Mouse (Mus musculus): ENCODE measurements around the gene Ndufv2. TPM values are rescaled to one million over a fixed set of nuclear protein-coding genes. Genes with fewer than 3 reads are reported as not detected.

Gene Ndufv2
- total RNA-seq, 2 experiments from 2014 or later, result 219 to 240 TPM

DNA sequence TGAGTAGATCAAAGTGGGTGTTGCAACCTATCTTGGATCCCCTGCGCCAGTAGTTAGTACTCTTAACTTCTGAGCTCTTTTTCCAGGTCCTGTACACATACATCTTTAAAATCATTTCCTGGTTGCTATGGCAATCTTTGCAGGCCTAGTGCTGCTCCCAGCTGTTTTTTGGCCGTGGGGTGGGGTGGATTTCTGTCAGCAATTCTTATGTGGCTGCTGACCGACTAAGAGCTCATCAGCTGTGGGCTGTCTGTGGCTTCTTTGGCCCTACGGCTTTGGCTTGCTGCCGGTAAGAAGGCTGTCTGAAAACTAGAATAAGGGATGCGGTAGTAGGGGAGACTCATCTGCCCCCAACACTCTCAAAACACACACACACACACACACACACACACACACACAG lies 9.4 kb upstream of the Ndufv2 start:
- Histone ChIP-seq H3K27ac (no peak overlapping the region; the same call in 1 of the 2 replicates), H3K4me3 (peak overlapping the region; percentile 59; the same call in 1 of the 2 replicates)
- intact Hi-C loops (cut with DNase I), result no loop called here
- no peak for TF ChIP-seq CTCF (IDR thresholded peaks at IDR 0.05)
- no peak for DNase-seq (ENCODE audit: extremely low spot score in 1 of 2, low spot score in 2 of 2)

GRCm38 (mm10) chr17:66108198-66108597 lies 6.8 kb upstream of the Ndufv2 start:
- no peak for DNase-seq (ENCODE audit: extremely low spot score in 1 of 2, low spot score in 2 of 2)
- intact Hi-C loops (cut with DNase I), result loop anchor here (5.0 kb wide), 1 partner anchor 236 kb away; no protein-coding TSS in a partner anchor
- TF ChIP-seq CTCF (IDR thresholded peaks at IDR 0.05), result no peak
- Histone ChIP-seq H3K27ac (no peak overlapping the region), H3K4me3 (no peak overlapping the region)

DNA sequence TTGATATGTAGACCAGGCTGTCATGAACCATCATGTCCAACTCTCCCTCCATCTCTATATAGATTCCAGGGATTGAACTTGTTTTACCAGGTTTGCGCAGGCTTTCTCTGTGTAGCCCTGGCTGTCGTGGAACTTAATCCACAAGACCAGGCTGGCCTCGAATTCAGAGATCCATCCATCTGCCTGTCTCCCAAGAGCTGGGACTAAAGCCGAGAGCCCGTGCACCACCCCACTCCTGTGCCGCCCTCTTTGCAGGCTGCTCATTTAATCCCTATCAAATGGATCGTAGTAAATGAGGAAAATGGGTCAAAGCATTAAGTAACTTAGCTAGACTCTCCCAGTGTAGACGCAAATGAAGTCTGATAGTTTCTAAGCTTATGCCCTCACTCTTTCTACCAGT lies 6.1 kb upstream of the Ndufv2 start:
- no peak overlapping the region for H3K27ac ChIP-seq
- no peak for TF ChIP-seq CTCF (IDR thresholded peaks at IDR 0.05)
- DNase-seq (ENCODE audit: extremely low spot score in 1 of 2, low spot score in 2 of 2), result no peak
- no peak overlapping the region for H3K4me3 ChIP-seq
- intact Hi-C loops (cut with DNase I), result loop anchor here (5.0 kb wide), 1 partner anchor 235 kb away; no protein-coding TSS in a partner anchor

- peak in 1 of 2 experiments; percentile 44 for DNase-seq (ENCODE audit: extremely low spot score in 1 of 2, low spot score in 2 of 2)
- TF ChIP-seq CTCF (IDR thresholded peaks at IDR 0.05), result peak; percentile 93
- Histone ChIP-seq H3K4me3 (no peak overlapping the region), H3K27ac (no peak overlapping the region)
- intact Hi-C loops (cut with DNase I), result loop anchor here (5.0 kb wide), 1 partner anchor 234 kb away; no protein-coding TSS in a partner anchor
Observed at GRCm38 (mm10) chr17:66106601-66107267, 5.4 kb upstream of the Ndufv2 start.

- Histone ChIP-seq H3K27ac (no peak overlapping the region), H3K4me3 (no peak overlapping the region)
- TF ChIP-seq CTCF (IDR thresholded peaks at IDR 0.05), result no peak
- intact Hi-C loops (cut with DNase I), result no loop called here
- no peak for DNase-seq (ENCODE audit: extremely low spot score in 1 of 2, low spot score in 2 of 2)
Observed at GRCm38 (mm10) chr17:66104076-66104475, 2.7 kb upstream of the Ndufv2 start.

DNA sequence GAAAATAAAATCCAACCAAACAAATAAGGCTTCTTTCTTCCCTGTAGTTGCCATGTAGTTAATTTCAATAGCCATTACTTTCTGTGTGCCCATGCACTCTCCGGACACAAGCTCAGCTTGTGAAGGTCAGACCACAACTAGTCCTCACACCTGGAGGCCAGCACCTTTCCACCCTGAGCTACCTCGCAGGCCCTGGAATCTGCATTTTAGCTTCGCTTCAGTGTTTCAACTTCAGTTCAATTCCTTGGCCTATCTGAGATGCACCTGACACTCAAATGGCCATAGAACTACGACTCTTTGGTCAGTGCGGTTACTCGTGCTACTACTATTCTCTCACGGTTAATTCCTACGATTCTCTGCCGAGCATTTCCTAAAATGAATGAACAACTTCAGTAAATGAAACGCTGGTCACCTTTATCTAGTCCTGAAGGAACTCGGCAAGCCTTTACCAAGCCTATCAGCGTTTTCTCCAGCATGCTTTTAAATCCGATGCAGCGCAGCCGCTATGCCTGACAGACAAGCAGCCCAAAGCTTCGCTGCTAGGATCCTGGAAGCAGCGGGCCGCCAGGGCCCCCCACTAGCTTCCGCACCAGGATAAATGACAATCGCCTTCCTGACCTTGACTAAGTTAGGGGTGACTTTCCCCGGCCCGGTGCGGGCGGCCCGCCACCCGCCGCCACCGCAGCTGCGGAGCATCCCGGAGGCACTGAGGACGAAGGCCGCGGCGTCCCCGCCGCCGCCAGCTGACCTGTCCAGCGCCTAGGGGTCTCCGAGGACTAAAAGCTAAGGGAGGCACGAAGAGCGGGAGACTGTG lies 586 bp downstream of the Ndufv2 start:
- H3K27ac ChIP-seq, result peak overlapping the region; percentile 97
- intact Hi-C loops (cut with DNase I), result loop anchor here (1.0 kb wide), 1 partner anchor 23 kb away; the partner anchor contains the start of gene Ankrd12
- no peak for DNase-seq (ENCODE audit: extremely low spot score in 1 of 2, low spot score in 2 of 2)
- TF ChIP-seq CTCF (IDR thresholded peaks at IDR 0.05), result no peak
- H3K4me3 ChIP-seq, result peak overlapping the region; percentile 63

DNA sequence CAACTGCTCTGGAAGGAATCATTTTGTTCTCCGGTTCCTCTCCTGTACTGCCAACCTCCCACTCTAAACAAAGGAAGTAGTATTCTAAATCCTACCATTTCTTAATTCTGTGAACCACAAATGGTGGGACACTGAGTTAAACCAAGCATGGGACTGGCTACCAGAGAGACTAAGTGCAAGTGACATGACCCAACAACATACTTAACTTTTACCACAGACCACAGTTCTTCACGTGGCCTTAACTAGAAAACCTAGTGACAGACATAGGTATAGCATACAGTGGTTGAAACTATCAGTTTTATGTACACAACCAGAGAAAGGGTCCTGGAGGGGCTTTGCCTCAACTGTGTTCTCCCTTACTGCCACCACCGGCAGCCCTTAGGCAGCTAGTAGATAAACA lies 8.7 kb downstream of the Ndufv2 start:
- TF ChIP-seq CTCF (IDR thresholded peaks at IDR 0.05), result no peak; the same call in 1 of the 2 replicates
- no peak overlapping the region for H3K4me3 ChIP-seq
- no peak for DNase-seq (ENCODE audit: extremely low spot score in 1 of 2, low spot score in 2 of 2)
- H3K27ac ChIP-seq, result no peak overlapping the region
- intact Hi-C loops (cut with DNase I), result no loop called here

DNA sequence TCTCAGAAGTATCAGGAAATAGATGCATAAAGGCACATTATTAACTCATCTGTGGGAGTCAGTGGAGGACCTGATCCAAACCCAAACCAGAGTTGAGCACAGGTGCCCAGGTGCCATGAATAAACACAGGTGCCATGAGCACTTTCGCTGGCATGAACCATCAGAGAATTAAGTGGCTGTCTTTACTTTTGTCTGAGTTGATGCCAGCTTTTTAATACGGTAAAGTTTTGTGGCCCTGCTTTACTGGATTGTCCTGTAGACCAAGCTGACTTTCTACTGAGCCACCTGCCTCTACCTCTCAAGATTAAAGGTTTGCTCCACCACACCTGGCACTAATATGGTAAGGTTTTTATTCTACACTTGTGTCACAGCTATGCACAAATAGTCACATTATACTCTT lies 9.3 kb downstream of the Ndufv2 start:
- no peak for DNase-seq (ENCODE audit: extremely low spot score in 1 of 2, low spot score in 2 of 2)
- H3K4me3 ChIP-seq, result no peak overlapping the region
- intact Hi-C loops (cut with DNase I), result no loop called here

GRCm38 (mm10) chr17:66091392-66091791 lies 10.0 kb downstream of the Ndufv2 start:
- Histone ChIP-seq H3K27ac (no peak overlapping the region), H3K4me3 (no peak overlapping the region)
- no peak for DNase-seq (ENCODE audit: extremely low spot score in 1 of 2, low spot score in 2 of 2)
- intact Hi-C loops (cut with DNase I), result no loop called here
- TF ChIP-seq CTCF (IDR thresholded peaks at IDR 0.05), result no peak

More for the DNA sequence above, 9.3 kb downstream of the Ndufv2 start:
- no peak overlapping the region for H3K27ac ChIP-seq
- TF ChIP-seq CTCF (IDR thresholded peaks at IDR 0.05), result no peak

DNA sequence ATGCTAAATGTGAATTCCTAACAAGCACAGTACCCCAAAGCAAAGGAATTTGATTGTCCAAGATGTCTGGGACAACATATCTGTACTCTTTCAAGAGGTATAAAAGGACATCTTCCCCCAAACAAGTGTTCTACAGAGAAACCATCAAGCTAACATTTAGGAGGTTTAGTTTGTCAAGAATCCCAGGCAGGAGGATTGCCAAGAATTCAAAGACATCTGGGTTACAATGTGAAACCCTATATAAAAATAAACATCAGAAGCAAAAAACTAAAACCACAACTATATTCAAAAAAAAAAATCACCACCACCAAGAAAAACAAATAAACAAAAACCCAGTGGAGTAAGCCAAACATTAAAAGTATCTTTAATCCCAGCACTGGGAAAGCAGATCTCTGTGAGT lies 11.1 kb downstream of the Ndufv2 start:
- no peak for DNase-seq (ENCODE audit: extremely low spot score in 1 of 2, low spot score in 2 of 2)
- intact Hi-C loops (cut with DNase I), result no loop called here
- no peak overlapping the region for H3K4me3 ChIP-seq
- no peak for TF ChIP-seq CTCF (IDR thresholded peaks at IDR 0.05)
- H3K27ac ChIP-seq, result no peak overlapping the region

- TF ChIP-seq CTCF (IDR thresholded peaks at IDR 0.05), result no peak
- no peak for DNase-seq (ENCODE audit: extremely low spot score in 1 of 2, low spot score in 2 of 2)
- H3K27ac ChIP-seq, result no peak overlapping the region
- intact Hi-C loops (cut with DNase I), result no loop called here
- H3K4me3 ChIP-seq, result no peak overlapping the region
Observed at GRCm38 (mm10) chr17:66085038-66085437, 16.3 kb downstream of the Ndufv2 start.

DNA sequence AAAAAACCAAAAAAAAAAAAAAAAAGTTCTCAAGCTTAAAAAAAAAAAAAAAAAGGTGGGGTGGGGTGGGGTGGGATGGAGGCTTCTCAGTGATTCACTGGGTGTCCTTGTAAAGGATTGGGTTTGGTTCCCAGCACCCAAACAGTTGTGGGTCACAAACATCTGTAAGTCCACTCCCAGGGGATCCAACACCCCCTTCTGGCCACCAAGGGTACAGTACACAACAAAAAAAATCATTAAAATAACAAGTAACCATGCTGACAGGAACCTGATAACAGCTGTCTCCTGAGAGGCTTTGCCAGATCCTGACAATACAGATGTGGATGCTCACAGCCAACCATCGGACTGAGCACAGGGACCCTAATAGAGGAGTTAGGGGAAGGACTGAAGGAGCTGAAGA lies 16.9 kb downstream of the Ndufv2 start:
- no peak for DNase-seq (ENCODE audit: extremely low spot score in 1 of 2, low spot score in 2 of 2)
- Histone ChIP-seq H3K27ac (no peak overlapping the region), H3K4me3 (no peak overlapping the region)
- intact Hi-C loops (cut with DNase I), result no loop called here
- peak; percentile 9; the same call in 1 of the 2 replicates for TF ChIP-seq CTCF (IDR thresholded peaks at IDR 0.05)

Data from left cerebral cortex, adult 2 months (tissue).